Mouse (Mus musculus): ENCODE measurements around the gene Mfap1a.
A peak's percentile ranks its signal among the peaks of the same experiment; 100 is the strongest.
"Not testable (repeated sequence)": the region's sequence is repeated elsewhere in the genome, so short reads cannot be mapped to it uniquely, and the experiment has no call there.

Mfap1a gene

GRCm38 (mm10) chr2:121505942-121506882, at the start of gene Mfap1a, which contains the start of gene Wdr76:
Gene Mfap1a, minus strand, starts transcription at chr2:121506665.
Gene Wdr76, plus strand, starts transcription at chr2:121506723.
- peak; percentile 92 for DNase-seq (ENCODE audit: low read depth)

- no peak for DNase-seq (ENCODE audit: low read depth)
Measured at GRCm38 (mm10) chr2:121551271-121551670, 44.8 kb upstream of the Mfap1a start.

DNA sequence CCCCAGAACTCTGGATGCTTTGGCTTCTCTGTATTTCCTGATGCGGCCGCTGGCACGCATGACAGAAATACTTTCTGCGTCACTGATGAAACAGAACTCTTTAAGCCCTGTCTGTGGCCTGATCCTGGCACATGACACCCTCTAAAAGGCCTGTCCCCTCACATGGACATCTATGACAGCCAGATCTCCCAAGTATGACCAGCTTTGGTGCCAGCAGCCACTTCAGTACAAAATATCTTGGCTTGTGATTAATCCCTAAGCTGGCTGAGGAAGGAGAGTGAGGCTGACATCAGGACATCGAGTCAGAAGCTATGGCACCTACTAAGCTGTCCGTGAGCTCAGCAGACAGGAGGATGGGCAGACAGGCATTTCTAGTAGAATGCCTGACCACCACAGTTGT, 43.2 kb upstream of the Mfap1a start:
- no peak for DNase-seq (ENCODE audit: low read depth)

DNA sequence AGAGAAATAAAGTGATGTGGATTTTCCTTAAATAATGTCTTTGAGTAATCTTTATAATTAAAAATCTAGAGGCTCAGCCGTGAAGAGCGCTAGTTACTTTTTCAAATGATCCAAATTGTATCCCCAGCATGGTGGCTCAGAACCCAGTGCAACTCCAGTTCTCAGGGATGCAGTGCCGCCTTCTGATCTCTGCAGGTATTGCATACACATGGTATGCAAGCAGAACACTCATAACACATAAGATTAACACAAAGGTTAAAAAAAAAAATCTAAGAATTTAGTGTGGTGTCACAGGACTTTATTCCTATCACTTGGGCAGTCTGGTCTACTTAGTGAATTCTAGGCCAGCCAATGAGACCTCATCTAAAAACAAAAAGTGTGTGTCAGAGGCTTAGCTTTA, 38.4 kb upstream of the Mfap1a start:
- no peak for DNase-seq (ENCODE audit: low read depth)

DNA sequence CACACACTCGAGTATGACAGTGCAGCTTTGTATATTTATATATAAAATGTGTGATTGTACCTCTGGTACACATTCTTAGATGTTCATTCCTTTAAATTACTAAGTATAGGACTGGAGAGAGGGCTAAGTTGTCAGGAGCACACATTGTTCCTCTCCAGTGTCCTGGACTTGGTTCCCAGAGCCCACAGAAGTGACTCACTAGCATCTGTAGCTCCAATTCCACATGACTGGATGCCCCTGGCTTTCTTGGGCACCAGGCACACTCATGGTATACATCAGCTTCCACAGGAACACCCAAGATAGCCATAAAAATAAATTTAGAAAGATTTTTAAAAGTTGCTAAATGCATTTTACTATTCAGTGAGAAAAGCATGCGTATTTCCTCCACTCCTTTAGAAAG, 18.6 kb upstream of the Mfap1a start:
- DNase-seq (ENCODE audit: low read depth) = no peak

DNA sequence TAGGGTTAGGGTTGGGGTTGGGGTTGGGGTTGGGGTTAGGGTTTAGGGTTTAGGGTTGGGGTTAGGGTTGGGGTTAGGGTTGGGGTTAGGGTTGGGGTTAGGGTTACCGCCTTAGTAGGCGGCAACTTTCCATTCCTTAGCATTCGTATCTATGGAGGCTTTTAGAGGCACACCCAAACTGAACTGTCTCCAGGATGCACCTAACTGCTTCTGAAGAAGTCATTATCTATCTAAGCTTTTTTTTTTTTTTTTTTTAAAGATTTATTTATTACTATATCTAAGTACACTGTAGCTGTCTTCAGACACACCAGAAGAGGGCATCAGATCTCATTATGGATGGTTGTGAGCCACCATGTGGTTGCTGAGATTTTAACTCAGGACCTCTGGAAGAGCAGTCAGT, 16.4 kb upstream of the Mfap1a start:
- not testable (repeated sequence) for DNase-seq (ENCODE audit: low read depth)

DNA sequence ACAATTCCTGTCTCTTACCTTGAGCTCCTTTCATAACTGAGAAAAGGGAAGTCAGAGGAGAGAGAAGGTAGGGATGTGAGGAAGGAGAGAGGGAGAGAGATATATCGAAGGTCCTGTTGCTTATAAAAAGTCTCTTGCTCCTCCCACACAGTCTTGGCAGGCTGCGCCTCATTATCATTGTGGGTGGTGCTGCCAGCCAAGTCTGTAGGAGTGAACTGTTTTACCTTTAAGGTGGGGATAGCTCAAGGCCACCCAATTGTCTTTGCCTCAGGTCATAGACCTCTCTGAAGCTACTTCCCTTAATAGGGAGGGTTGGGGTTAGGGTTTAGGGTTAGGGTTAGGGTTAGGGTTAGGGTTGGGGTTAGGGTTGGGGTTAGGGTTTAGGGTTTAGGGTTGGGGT, 15.5 kb upstream of the Mfap1a start:
- DNase-seq (ENCODE audit: low read depth) = peak; percentile 45

DNA sequence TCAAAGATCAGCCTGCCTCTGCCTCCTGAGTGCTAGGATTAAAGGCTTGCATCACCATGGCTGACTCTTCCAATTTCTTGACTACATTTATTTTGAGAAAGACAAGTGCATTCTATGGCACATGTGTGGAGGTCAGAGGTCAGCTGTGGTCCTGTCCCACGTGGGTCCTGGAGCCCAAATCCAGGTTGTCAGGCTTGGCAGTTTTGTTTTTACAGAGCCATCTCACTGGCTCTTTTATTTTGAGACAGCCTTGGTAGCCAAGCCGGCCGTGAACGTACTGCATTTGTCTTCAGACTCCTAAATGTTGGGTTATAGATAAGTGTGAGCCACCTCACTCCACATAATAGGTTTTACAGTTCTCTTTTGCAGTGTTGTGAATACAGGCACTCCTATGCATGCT, 12.2 kb upstream of the Mfap1a start:
- DNase-seq (ENCODE audit: low read depth) = not testable (repeated sequence)

DNA sequence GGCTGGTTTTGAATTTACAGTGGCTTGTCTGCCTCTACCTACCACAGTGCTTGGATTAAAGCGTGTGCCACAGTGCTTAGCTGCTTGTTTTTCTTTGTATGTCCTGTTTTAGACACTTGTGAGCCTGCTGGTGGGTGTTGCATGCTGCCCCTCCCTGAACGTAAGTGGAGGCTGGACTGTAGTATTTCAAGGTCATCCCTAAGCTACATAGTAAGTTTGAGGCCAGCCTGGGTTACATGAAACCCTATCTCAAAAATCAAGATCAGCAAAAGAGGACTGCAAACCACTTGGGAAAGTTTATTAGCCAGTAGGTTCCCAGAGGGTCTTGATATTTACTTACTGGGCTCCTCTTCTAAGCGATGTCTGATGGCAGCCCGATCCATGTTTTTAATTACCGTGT, 11.6 kb upstream of the Mfap1a start:
- no peak for DNase-seq (ENCODE audit: low read depth)

DNA sequence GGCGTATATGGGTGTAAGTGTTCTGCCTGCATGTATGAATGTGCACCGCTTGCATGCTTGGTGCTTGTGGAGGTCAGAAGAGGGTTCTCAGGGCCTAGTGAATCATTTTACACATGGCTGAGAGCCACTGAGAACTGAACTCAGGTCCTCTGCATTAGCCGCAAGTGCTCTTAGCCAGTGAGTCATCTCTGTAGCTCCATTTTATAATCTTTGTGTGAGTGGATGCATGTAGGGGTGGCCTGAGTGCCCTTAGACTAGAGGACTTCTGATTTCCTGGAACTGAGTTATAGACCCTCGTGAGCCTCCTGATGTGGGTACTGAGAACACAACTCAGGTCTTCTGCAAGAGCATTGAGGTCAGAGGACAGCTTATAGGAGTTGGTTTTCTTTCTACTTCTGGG, 7.7 kb upstream of the Mfap1a start:
- DNase-seq (ENCODE audit: low read depth) = no peak

GRCm38 (mm10) chr2:121512991-121513765, 6.7 kb upstream of the Mfap1a start:
- not testable (repeated sequence) for DNase-seq (ENCODE audit: low read depth)

DNA sequence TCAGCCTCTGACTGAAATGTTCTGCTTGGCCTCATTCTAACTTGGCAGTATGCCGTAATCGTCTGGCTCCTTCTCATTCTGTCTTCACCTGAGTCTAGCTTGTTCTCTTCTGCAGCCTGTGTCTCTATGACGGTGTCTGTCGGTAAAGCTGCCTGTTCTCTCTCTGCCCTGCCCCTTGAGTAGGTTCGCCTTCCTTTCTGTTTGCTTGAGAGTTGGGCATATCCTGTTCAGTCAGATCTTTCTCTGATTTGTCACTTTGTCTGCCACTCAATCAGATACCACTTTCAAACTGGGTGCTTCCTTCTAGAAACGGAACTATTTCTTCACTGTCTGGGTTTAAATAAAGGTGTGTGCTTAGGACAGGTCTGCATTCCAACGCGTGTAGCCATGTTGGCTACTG, 4.9 kb upstream of the Mfap1a start:
- DNase-seq (ENCODE audit: low read depth) = no peak

DNA sequence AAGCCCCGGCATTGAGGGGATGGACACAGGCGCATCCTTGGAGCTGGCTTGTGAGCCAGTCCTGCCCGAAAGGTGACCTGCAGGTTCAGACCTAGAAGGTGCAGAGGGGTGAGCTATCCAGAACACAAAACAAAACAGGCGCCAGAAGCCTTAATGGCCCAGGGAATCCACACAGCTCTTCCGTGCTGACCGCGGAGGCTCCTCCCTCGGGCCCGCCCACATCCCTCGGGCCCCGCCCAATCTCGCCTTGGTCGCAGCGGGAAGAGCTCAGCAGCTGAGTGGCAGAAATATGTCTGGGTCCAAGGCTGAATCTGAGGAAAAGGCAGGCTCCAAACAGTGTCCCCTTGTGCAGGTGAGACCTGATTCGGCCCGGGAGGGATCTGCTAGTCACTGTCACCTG, 3.1 kb upstream of the Mfap1a start:
- peak; percentile 74 for DNase-seq (ENCODE audit: low read depth)

GRCm38 (mm10) chr2:121507951-121508330, 1.5 kb upstream of the Mfap1a start:
- no peak for DNase-seq (ENCODE audit: low read depth)

- DNase-seq (ENCODE audit: low read depth) = no peak
Measured at GRCm38 (mm10) chr2:121507173-121507950, 897 bp upstream of the Mfap1a start.

DNA sequence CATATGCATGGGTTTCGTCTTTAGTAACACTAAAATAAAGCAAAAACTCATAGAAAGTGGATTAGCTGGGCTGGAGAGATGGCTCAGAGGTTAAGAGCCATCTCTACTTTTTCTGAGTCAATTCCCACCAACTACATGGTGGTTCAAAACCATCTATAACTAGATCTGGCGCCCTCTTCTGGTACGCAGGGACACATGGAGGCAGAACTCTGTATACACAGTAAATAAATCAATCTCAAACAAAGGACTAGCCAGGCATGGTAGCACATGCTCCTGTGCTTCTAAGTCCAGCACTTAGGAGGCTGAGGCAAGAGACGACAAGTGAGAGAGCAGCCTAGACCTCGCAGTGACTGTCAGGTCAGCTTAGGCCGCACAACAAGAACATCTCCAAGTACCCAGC, 4.9 kb downstream of the Mfap1a start:
- DNase-seq (ENCODE audit: low read depth) = not testable (repeated sequence)

DNA sequence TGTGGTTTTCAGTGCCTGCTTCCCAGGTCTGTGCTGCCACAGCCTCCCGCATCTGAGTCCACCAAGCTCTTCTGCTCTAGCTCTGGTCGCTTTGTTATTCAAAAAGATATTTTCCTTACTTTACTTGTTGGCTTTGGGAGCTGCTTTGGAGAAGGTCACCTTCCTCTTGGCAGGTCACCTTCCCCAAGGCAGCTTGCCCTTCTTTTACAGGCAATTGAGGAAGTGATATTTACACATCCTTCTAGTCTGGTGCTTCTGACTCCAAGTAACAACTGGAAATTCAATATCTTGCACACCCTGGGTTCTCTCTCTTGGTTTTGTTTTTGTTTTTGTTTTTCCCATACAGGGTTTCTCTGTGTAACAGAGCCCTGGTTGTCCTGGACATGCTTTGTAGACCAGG, 22.1 kb downstream of the Mfap1a start:
- DNase-seq (ENCODE audit: low read depth) = not testable (repeated sequence)

DNA sequence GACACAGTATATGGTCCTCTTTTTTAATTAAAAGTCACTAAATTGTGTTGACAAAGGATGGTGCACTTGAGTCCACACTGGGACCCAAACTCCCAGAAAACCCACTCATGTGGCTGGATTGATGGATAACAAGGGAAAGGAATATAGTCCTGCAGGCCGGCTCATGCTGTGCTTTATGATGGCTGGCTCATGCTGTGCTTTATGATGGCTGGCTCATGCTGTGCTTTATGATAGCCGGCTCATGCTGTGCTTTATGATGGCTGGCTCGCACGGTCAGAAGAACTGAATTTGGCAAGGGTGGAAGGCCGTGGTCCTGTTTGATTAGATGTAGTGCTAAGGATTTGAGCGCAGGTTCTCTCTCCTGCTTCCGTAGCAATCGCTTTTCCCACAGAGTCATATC, 22.9 kb downstream of the Mfap1a start:
- no peak for DNase-seq (ENCODE audit: low read depth)

GRCm38 (mm10) chr2:121480916-121481315, 25.5 kb downstream of the Mfap1a start:
- not testable (repeated sequence) for DNase-seq (ENCODE audit: low read depth)

DNA sequence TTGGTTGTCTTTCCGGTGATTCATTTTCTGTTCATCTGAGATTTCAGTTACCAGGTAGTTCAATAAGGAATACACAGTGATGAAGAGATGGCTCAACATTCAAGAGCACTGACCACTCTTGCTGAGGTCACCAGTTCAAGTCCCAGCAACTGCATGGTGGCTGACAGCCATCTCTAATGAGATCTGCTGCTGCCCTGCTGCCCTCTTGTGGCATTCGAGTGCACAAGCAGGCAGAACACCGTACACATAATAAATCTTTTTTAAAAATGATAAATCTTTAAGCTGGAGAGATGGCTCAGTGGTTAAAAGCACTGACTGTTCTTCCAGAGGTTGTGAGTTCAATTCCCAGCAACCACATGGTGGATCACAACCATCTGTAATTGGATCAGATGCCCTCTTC, 26.0 kb downstream of the Mfap1a start:
- no peak for DNase-seq (ENCODE audit: low read depth)

DNA sequence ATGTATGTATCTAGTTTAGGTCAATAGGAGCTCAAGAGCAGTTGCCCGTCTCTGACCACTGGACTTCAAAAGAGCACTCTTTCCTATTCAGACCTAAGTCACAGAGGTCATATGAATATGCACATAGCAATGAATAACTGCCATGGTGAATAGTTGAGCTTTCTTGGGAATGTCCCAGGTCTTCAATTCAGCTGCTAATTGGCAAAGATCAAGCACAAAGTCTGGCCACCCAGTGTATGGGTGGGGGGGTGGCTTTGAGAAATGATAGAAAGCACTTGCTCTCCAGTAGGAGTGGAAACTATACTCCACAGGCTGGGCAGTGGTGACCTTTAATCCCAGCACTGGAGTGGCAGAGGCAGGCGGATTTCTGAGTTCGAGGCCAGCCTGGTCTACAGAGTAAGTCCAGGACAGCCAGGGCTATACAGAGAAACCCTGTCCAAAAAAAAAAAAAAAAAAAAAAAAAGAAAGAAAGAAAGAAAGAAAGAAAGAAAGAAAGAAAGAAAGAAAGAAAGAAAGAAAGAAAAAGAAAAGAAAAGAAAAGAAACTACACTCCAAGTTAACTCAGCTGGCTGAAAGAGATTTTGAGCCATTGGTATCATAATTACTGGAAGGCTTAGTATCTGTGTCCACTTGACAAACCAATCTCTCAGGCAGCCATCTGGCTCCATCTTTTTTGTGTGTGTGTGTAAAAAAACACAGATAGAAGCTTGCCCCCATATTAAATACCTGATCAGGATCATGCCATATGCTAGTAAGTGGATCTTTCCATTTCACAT, 28.8 kb downstream of the Mfap1a start:
- no peak for DNase-seq (ENCODE audit: low read depth)

All from c-Kit-positive CD71-positive TER-119-negative erythroid progenitor cells, embryonic 14.5 days (primary cell).